Mouse (Mus musculus) heart, adult 2 months (tissue): ENCODE measurements around the gene Pde6c. TPM values are rescaled to one million over a fixed set of nuclear protein-coding genes. Genes with fewer than 3 reads are reported as not detected.
A peak's percentile ranks its signal among the peaks of the same experiment; 100 is the strongest.

Source experiments
- DNase-seq, 2 experiments: peaks; one replicate each; pipeline ENCODE4 v3.0.0; 2021
- H3K27ac ChIP-seq: fragments of 200-600 bp; 2 replicates; pipeline ENCODE4 v1.8.1; 2022
- H3K27me3 ChIP-seq: fragments of 200-500 bp; 2 replicates; pipeline ENCODE4 v1.6.1; 2012; ENCODE audit warnings: mild to moderate bottlenecking, low read length, inconsistent platforms, mixed read lengths; ENCODE audit not compliant: control insufficient read depth, insufficient read depth
- H3K36me3 ChIP-seq: fragments of 200-500 bp; 2 replicates; pipeline ENCODE4 v1.6.1; 2012; ENCODE audit warnings: low read length, inconsistent platforms; ENCODE audit not compliant: control insufficient read depth, insufficient read depth
- H3K4me1 ChIP-seq: fragments of 200-500 bp; 2 replicates; pipeline ENCODE4 v1.6.1; 2011; ENCODE audit warnings: low read length; ENCODE audit not compliant: control insufficient read depth, insufficient read depth
- H3K4me3 ChIP-seq: fragments of 200-600 bp; 2 replicates; pipeline ENCODE4 v1.8.1; 2022
- H3K79me2 ChIP-seq: fragments of 200-500 bp; replicated peaks from 2 replicates; pipeline ENCODE4 v1.6.1; 2012; ENCODE audit warnings: mild to moderate bottlenecking, inconsistent platforms, low read length, moderate library complexity, mixed read lengths; ENCODE audit not compliant: control insufficient read depth, insufficient read depth
- H3K9ac ChIP-seq: fragments of 200-500 bp; 2 replicates; pipeline ENCODE4 v1.6.1; 2012; ENCODE audit warnings: low read depth, mild to moderate bottlenecking, control low read depth, inconsistent platforms, low read length, mixed read lengths
- CTCF ChIP-seq: fragments of 200-600 bp; IDR thresholded peaks from 2 replicates; pipeline ENCODE4 v1.8.1; 2022; ENCODE audit warnings: antibody characterized with exemption, mild to moderate bottlenecking, moderate library complexity
- EP300 ChIP-seq: fragments of 200-500 bp; IDR thresholded peaks from 2 replicates; pipeline ENCODE4 v1.6.1; 2011; ENCODE audit warnings: low read depth, low read length, control low read depth; ENCODE audit not compliant: insufficient read depth
- POLR2A ChIP-seq: fragments of 200-500 bp; IDR thresholded peaks from 2 replicates; pipeline ENCODE4 v1.6.1; 2011; ENCODE audit warnings: mild to moderate bottlenecking, low read depth, low read length, control low read depth; ENCODE audit not compliant: insufficient read depth
- WGBS: fragments of 180-500 bp; shearing (Covaris S2); methylation state at CpG from one replicate; pipeline ENCODE4 v1.1.7; 2018; 5-methylcytosine and 5-hydroxymethylcytosine counted together
- intact Hi-C: fragments of 180-260 bp; cut with DNase I; formaldehyde crosslinking; loops from one replicate; pipeline ENCODE4 v1.15.1; 2025
- polyA plus RNA-seq: library from polyadenylated mRNA; depleted of rRNA; stranded (reverse); fragments of >200 nt; gene quantifications from 2 replicates; pipeline ENCODE4 v1.2.3, GENCODE M21; 2012; rRNA removed
- total RNA-seq, 2 experiments: library from RNA; stranded (reverse); gene quantifications; 2 replicates each; pipeline ENCODE4 v1.2.3; 2021

Pde6c gene
- total and polyA plus RNA-seq, 3 experiments, result not detected

DNA sequence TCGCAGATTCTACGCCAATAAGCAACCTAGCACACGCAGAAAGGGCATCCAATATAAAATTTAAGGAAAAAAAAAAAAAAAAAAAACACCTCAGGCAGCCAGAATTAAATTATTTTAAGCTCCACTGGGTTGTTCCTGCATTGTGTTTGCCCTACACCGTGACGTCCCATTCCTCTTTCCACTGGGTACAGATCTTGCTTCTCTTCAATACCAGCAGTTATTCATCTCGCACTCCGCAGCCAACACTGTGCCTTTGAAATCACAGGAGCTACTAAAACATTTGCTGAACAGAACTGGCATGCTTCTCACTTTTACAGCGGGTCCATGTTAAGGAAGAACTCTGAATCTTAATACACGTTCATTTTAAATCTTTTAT lies 92.1 kb downstream of the Pde6c start:
- Histone ChIP-seq H3K4me1 (peaks cover 5% of the 10 kb centered on the region), H3K27me3 (no peaks in the 10 kb centered on the region), H3K4me3 (peak overlapping the region; percentile 57), H3K79me2 (no peaks in the 10 kb centered on the region; the same call in 1 of the 2 replicates), H3K36me3 (0 out of 2 replicates have a peak, but pooled peaks cover 2% of the 10 kb centered on the region), H3K9ac (peak overlapping the region; percentile 62; the same call in 1 of the 2 replicates), H3K27ac (peak overlapping the region; percentile 78)
- TF ChIP-seq CTCF (no peak), EP300 (no peak), POLR2A (no peak)
- peak in 1 of 2 experiments; percentile 19 for DNase-seq
- intact Hi-C loops, result loop anchor here (10.0 kb wide), 1 partner anchor 170 kb away; the partner anchor contains the start of gene Cep55
- 13% methylated on average over 9 of the region's 9 CpGs for WGBS

DNA sequence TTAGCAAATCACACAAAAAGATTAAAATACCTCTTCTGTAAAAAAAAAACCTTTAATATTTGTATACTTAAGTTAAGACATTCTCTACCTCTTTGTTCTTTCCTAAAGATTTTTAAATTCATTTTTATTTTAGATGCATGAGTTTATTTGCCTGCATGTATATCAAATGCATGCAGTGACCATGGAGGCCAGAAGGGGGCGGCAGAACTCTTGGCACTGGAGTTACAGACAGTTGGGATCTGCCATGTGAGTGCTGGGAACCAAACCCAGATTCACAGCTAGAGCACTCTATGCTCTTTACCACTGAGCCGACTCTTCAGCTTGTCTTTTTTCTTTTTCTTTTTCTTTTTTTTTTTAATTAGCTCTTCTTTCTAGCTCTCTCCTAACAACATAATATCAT lies 96.1 kb downstream of the Pde6c start:
- Histone ChIP-seq H3K4me3 (no peak overlapping the region), H3K36me3 (0 out of 2 replicates have a peak, but pooled peaks cover 2% of the 10 kb centered on the region), H3K9ac (no peak overlapping the region), H3K79me2 (no peaks in the 10 kb centered on the region; the same call in 1 of the 2 replicates), H3K4me1 (peaks cover 2% of the 10 kb centered on the region), H3K27ac (no peak overlapping the region), H3K27me3 (no peaks in the 10 kb centered on the region)
- intact Hi-C loops, result loop anchor here (10.0 kb wide), 1 partner anchor 174 kb away; the partner anchor contains the start of gene Cep55
- DNase-seq, result no peak
- TF ChIP-seq EP300 (no peak), CTCF (peak; percentile 28)
- WGBS, result 54% methylated on average over 2 of the region's 2 CpGs

DNA sequence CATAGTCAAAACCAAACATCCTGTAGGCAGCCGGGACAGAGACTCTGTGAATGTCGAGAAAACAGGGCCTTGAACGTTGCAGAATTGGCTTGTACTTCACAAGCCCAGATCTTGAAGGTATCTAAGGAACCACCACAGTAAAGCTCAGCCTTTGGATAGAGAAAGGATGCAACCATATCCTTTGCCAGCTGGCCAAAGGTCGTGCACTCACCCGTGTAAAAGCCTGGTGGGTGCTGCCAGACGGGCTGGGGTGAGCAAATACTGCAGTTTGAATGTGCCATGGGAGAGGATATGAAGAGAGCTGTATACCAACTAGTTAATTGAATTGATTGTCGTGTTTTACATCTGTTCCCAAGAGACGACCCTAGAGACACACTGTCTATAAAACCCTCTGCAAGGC lies 99.5 kb downstream of the Pde6c start:
- Histone ChIP-seq H3K27me3 (no peaks in the 10 kb centered on the region), H3K4me3 (no peak overlapping the region), H3K4me1 (no peaks in the 10 kb centered on the region), H3K27ac (no peak overlapping the region), H3K9ac (no peak overlapping the region), H3K36me3 (no peaks in the 10 kb centered on the region), H3K79me2 (no peaks in the 10 kb centered on the region)
- WGBS, result 61% methylated on average over 8 of the region's 8 CpGs
- intact Hi-C loops, result no loop called here
- no peak for DNase-seq
- no peak for TF ChIP-seq CTCF
- TF ChIP-seq EP300, result no peak
- no peak for TF ChIP-seq POLR2A

DNA sequence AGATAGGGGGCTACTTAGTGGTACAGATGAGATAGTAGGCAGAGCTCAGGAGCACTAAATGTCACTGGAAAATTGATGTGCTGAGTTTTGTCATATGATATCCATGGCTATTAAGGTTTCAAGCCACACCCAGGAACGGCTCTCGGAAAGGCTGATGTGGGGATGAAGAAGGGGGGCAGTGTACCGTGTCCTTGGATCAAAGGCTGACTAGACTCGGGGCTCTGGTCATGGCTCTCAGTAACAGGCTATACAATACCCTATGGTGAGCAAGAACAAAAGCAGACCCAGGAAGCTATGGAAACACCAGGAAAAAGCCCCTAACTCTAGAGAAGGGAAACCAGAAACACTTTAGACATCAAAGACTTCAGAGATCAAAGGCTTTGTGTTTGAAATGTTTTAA lies 99.9 kb downstream of the Pde6c start:
- TF ChIP-seq CTCF (no peak), EP300 (no peak), POLR2A (no peak)
- Histone ChIP-seq H3K79me2 (no peaks in the 10 kb centered on the region), H3K27me3 (no peaks in the 10 kb centered on the region), H3K9ac (no peak overlapping the region), H3K4me1 (no peaks in the 10 kb centered on the region), H3K27ac (no peak overlapping the region), H3K4me3 (no peak overlapping the region), H3K36me3 (no peaks in the 10 kb centered on the region)
- intact Hi-C loops, result no loop called here
- DNase-seq, result no peak
- WGBS, result 75% methylated on average over 4 of the region's 4 CpGs

Other genes with a start within 250 kb of the Pde6c start
- gene Myof, start 89.2 kb upstream of the Pde6c start, total RNA-seq, result 1 to 10 TPM; 8.4 to 8.9 TPM
- 6.2 and 6.5 TPM in 2 replicates for gene Myof, start 89.2 kb upstream of the Pde6c start, polyA plus RNA-seq
- gene Cep55, start 77.8 kb upstream of the Pde6c start, total RNA-seq, result under 1 TPM; 0.27 to 0.44 TPM
- gene Cep55, start 77.8 kb upstream of the Pde6c start, polyA plus RNA-seq, result 0.18 and 0.20 TPM in 2 replicates
- gene Ffar4, start 35.7 kb upstream of the Pde6c start, total RNA-seq, result under 1 TPM in 1 of 2 experiments, not detected in 1; 0.20 TPM
- gene Ffar4, start 35.7 kb upstream of the Pde6c start, polyA plus RNA-seq, result 0.35 and 2.3 TPM in 2 replicates
- gene Rbp4, start 7.5 kb upstream of the Pde6c start, total RNA-seq, result 1 to 10 TPM; 2.4 to 2.8 TPM
- 9.5 and 17.0 TPM in 2 replicates for gene Rbp4, start 7.5 kb upstream of the Pde6c start, polyA plus RNA-seq
- gene Fra10ac1, start 91.4 kb downstream of the Pde6c start, total RNA-seq, result 10 to 100 TPM; 12.2 to 12.9 TPM
- 4.7 and 5.6 TPM in 2 replicates for gene Fra10ac1, start 91.4 kb downstream of the Pde6c start, polyA plus RNA-seq
- 1 to 10 TPM; 2.2 to 4.6 TPM for gene Lgi1, start 131.8 kb downstream of the Pde6c start, total RNA-seq
- gene Lgi1, start 131.8 kb downstream of the Pde6c start, polyA plus RNA-seq, result 1.6 and 6.4 TPM in 2 replicates